Mouse (Mus musculus): ENCODE measurements at regions not wholly inside any gene's neighbourhood (a gene's known extent, or its start where the extent isn't known, plus 50 kb on each side); places are given as distances from the start of the nearest gene placed in this dataset.

- DNase-seq = peak; percentile 57 to 63
Observed at GRCm38 (mm10) chr13:115230494-115230893, 128.7 kb upstream of the Itga1 start.

GRCm38 (mm10) chr13:115226824-115227223, 125.1 kb upstream of the Itga1 start:
- DNase-seq = no peak

- no peak for DNase-seq
Observed at GRCm38 (mm10) chr13:115219701-115220100, 117.9 kb upstream of the Itga1 start.

- DNase-seq = no peak
Observed at GRCm38 (mm10) chr13:115211285-115211684, 109.5 kb upstream of the Itga1 start.

GRCm38 (mm10) chr13:115210643-115211208, 109.0 kb upstream of the Itga1 start:
- peak; percentile 11 to 24 for DNase-seq

GRCm38 (mm10) chr13:115209402-115210192, 107.8 kb upstream of the Itga1 start:
- no peak for DNase-seq

GRCm38 (mm10) chr13:115206723-115207122, 105.0 kb upstream of the Itga1 start:
- no peak for DNase-seq

- DNase-seq = peak; percentile 44 to 48
Observed at GRCm38 (mm10) chr13:115199166-115199565, 97.4 kb upstream of the Itga1 start.

GRCm38 (mm10) chr13:115188066-115188465, 86.3 kb upstream of the Itga1 start:
- DNase-seq = peak in 1 of 2 experiments; percentile 9

- peak in 1 of 2 experiments; percentile 18 for DNase-seq
Observed at GRCm38 (mm10) chr13:115187356-115187755, 85.6 kb upstream of the Itga1 start.

GRCm38 (mm10) chr13:115182211-115182870, 80.6 kb upstream of the Itga1 start:
- peak; percentile 49 to 61 for DNase-seq

- no peak for DNase-seq
Observed at GRCm38 (mm10) chr13:115178175-115178917, 76.6 kb upstream of the Itga1 start.

- DNase-seq = no peak
Observed at GRCm38 (mm10) chr13:115171347-115172062, 69.7 kb upstream of the Itga1 start.

GRCm38 (mm10) chr13:115165981-115166380, 64.2 kb upstream of the Itga1 start:
- no peak for DNase-seq

GRCm38 (mm10) chr13:115162689-115163413, 61.1 kb upstream of the Itga1 start:
- no peak for DNase-seq

- DNase-seq = no peak
Observed at GRCm38 (mm10) chr13:115159386-115159785, 57.6 kb upstream of the Itga1 start.
